Mouse (Mus musculus): ENCODE measurements at regions not wholly inside any gene's neighbourhood (a gene's known extent, or its start where the extent isn't known, plus 50 kb on each side); places are given as distances from the start of the nearest gene placed in this dataset.

DNA sequence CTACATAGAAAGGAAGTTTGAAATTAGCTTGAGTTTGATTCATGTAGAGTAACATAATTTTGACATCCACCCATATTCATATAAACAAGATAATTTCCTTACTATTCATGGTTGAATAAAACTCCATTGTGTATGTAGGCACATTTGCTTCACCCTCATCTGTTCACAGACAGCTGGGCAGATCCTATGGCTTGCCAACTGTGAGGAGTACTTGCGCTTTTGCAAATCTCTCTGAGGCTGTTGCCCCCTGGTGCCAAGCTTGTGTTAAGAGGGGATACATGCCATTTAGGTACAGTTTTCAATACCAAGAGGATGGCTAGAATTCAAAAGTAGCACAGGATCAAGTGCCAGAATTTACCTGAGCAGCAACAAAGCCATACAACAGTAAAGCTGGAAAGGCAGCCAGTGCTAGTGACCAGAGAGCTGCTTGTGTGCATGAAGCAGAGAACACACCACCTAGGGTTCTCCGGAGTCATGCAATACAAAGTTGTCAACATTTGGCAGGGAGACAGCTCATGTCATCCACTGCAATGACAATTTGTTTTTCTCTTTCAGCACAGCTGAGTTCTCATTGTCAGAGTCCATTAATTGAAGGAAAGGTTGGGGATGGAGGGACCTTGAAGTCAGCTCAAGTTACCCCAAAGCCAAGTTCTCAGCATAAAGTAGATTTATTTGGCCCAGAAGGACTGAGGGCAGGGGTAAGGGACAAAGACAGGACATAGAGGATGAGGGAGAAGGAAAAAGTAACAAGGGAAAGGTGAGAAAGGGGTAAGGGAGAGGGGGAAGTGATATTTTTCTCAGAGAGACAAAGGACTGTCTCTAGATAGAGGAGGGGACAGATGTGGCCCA lies 321.6 kb upstream of the Cwc22 start:
- TF ChIP-seq CTCF (IDR thresholded peaks at IDR 0.05), result no peak
- no peak for TF ChIP-seq EP300 (IDR thresholded peaks at IDR 0.05)

All from lung, postnatal 0 days (tissue).